Mouse (Mus musculus): ENCODE data around the gene Ldlrad1. TPM values are rescaled to one million over a fixed set of nuclear protein-coding genes. Genes with fewer than 3 reads are reported as not detected.

The Ldlrad1 gene
- polyA plus RNA-seq, 1 experiment from 2014 or later, result not detected

DNA sequence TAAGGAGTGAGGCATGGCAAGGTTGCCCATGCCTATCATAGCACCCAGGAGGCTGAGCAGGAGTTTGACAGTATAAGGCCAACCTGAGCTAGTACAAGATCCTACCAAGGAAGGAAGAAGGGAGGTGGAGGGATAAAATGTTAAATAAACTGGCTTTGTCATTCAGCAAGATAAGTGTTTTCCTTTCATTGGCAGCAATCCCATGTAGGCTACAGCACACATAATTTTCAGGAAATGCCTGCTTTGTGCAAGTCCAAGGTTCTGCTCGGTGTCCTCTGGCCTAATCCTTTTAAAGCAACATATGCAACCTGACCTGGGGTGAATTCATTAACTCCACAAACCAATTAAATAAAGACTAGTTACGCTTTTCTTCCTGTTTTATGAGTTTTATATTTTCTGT lies 36.4 kb downstream of the Ldlrad1 start:
- 44% methylated on average over 2 of the region's 2 CpGs for WGBS
- Histone ChIP-seq H3K4me1 (ENCODE audit: insufficient read depth) (peaks cover 7% of the 10 kb centered on the region; the same call in 1 of the 2 replicates), H3K9me3 (ENCODE audit: low read depth, low read length) (no peaks in the 10 kb centered on the region), H3K36me3 (ENCODE audit: insufficient read depth) (peaks cover 24% of the 10 kb centered on the region), H3K27ac (ENCODE audit: low read depth) (peak overlapping the region; percentile 58; the same call in 1 of the 2 replicates), H3K9ac (no peak overlapping the region; the same call in 1 of the 2 replicates), H3K27me3 (ENCODE audit: insufficient read depth, low read length) (no peaks in the 10 kb centered on the region), H3K4me3 (ENCODE audit: low read depth, low read length) (no peak overlapping the region), H3K4me2 (no peak overlapping the region)
- peak; percentile 73 for DNase-seq
- no peak for ATAC-seq (ENCODE audit: insufficient read depth)
- TF ChIP-seq CTCF (IDR thresholded peaks at IDR 0.05; ENCODE audit: low read depth), result no peak

DNA sequence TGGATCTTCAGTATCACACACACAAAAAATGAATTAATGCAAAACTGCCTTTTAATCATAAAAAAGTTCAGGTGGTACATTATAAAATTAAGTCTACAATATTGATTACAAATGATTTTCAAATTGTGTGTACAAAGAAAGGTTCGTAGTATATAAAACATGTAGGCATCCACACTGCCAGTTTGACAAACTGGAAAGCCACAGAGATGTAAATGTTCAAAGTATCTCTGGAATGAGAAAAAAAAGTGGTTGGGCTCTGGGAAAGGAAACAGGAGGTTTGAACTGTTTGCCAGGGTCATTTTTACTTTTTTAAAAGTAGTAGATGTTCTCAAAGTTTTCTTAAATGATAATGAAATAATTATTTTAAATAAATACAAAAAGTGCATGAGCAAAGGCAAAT lies 37.1 kb downstream of the Ldlrad1 start:
- DNase-seq (peak; percentile 53), ATAC-seq (ENCODE audit: insufficient read depth) (no peak)
- Histone ChIP-seq H3K9me3 (ENCODE audit: low read depth, low read length) (no peaks in the 10 kb centered on the region), H3K27me3 (ENCODE audit: insufficient read depth, low read length) (no peaks in the 10 kb centered on the region), H3K36me3 (ENCODE audit: insufficient read depth) (peaks cover 19% of the 10 kb centered on the region), H3K4me2 (no peak overlapping the region), H3K27ac (ENCODE audit: low read depth) (peak overlapping the region; percentile 58; the same call in 1 of the 2 replicates), H3K9ac (no peak overlapping the region), H3K4me3 (ENCODE audit: low read depth, low read length) (no peak overlapping the region), H3K4me1 (ENCODE audit: insufficient read depth) (peaks cover 7% of the 10 kb centered on the region; the same call in 1 of the 2 replicates)
- TF ChIP-seq CTCF (IDR thresholded peaks at IDR 0.05; ENCODE audit: low read depth), result no peak
- WGBS, result 40% methylated on average over 1 of the region's 1 CpGs

DNA sequence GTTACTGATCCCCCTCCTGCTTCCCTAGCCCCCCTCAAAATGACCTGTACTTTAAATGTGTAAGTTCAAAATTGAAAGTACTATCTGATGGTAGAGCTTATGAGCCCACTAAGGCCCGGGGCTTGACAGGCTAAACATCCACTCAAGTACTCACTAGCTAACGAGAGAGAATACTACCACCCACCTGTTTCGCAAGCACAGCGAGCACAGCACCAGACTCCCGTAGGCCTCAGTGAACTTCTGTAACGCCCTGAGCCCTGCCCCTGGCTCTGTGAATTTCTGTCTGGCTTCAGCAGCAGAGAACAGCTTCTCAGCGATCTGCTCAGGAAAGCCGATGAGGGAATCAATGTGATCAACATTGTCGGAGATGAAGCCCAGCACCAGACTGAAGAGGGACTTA lies 38.1 kb downstream of the Ldlrad1 start:
- Histone ChIP-seq H3K27ac (ENCODE audit: low read depth) (no peak overlapping the region), H3K4me3 (ENCODE audit: low read depth, low read length) (no peak overlapping the region), H3K4me2 (no peak overlapping the region), H3K9me3 (ENCODE audit: low read depth, low read length) (no peaks in the 10 kb centered on the region), H3K27me3 (ENCODE audit: insufficient read depth, low read length) (no peaks in the 10 kb centered on the region), H3K36me3 (ENCODE audit: insufficient read depth) (peaks cover 18% of the 10 kb centered on the region), H3K4me1 (ENCODE audit: insufficient read depth) (peaks cover 7% of the 10 kb centered on the region), H3K9ac (no peak overlapping the region)
- 65% methylated on average over 9 of the region's 9 CpGs for WGBS
- DNase-seq (no peak), ATAC-seq (ENCODE audit: insufficient read depth) (no peak)
- no peak for TF ChIP-seq CTCF (IDR thresholded peaks at IDR 0.05; ENCODE audit: low read depth)

DNA sequence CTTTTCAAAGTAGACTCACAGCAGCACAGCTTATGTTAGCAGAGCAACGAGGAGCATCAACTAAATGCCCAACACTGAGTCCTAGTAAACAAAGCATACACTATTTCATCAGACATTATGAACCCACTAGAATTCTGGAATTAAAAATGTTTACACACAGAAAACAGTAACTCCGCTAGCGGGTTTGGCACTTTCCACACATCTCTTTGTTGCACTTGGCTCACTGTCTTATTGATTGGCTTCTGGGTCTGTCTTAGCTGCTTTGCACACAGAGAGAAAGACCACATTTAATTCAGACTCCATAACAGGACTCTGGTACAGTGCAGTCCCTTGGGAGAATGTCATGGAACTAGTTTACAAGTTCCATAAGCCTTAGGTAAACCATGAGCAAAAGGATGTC lies 39.1 kb downstream of the Ldlrad1 start:
- peak overlapping the region; percentile 15; the same call in 1 of the 2 replicates for H3K27ac ChIP-seq (ENCODE audit: low read depth)
- H3K4me2 ChIP-seq, result no peak overlapping the region
- WGBS, result 72% methylated on average over 3 of the region's 3 CpGs
- H3K9me3 ChIP-seq (ENCODE audit: low read depth, low read length), result no peaks in the 10 kb centered on the region
- H3K4me1 ChIP-seq (ENCODE audit: insufficient read depth), result peaks cover 7% of the 10 kb centered on the region
- no peak for TF ChIP-seq CTCF (IDR thresholded peaks at IDR 0.05; ENCODE audit: low read depth)
- H3K9ac ChIP-seq, result no peak overlapping the region
- no peak overlapping the region for H3K4me3 ChIP-seq (ENCODE audit: low read depth, low read length)
- ATAC-seq (ENCODE audit: insufficient read depth), result no peak
- peaks cover 11% of the 10 kb centered on the region for H3K36me3 ChIP-seq (ENCODE audit: insufficient read depth)
- no peaks in the 10 kb centered on the region for H3K27me3 ChIP-seq (ENCODE audit: insufficient read depth, low read length)
- DNase-seq, result no peak

DNA sequence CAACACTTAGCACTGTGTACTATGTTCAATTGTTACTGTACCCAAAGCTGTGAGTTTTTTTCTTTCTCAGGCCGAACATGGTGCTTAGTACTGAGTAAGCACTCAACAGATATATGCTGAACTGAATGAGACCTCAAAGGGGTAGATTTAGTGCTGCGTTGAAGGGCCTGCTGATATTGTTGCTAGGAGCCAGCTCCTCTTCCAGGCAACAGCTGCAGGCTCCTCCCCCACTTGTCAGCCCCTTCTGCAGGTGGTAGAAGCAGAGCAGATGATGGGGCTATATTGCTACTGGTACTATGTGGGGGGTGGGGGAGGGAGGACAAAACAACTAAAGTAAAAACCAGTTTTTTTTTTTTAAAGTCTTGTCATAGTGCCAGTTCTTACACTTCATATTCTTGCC lies 40.5 kb downstream of the Ldlrad1 start:
- H3K4me2 ChIP-seq, result no peak overlapping the region
- H3K4me3 ChIP-seq (ENCODE audit: low read depth, low read length), result no peak overlapping the region
- H3K9ac ChIP-seq, result no peak overlapping the region
- H3K9me3 ChIP-seq (ENCODE audit: low read depth, low read length), result no peaks in the 10 kb centered on the region
- peaks cover 7% of the 10 kb centered on the region for H3K4me1 ChIP-seq (ENCODE audit: insufficient read depth)
- DNase-seq (peak; percentile 34), ATAC-seq (ENCODE audit: insufficient read depth) (no peak)
- no peak for TF ChIP-seq CTCF (IDR thresholded peaks at IDR 0.05; ENCODE audit: low read depth)
- no peaks in the 10 kb centered on the region for H3K36me3 ChIP-seq (ENCODE audit: insufficient read depth)
- H3K27ac ChIP-seq (ENCODE audit: low read depth), result no peak overlapping the region
- H3K27me3 ChIP-seq (ENCODE audit: insufficient read depth, low read length), result no peaks in the 10 kb centered on the region
- WGBS, result 27% methylated on average over 2 of the region's 2 CpGs

DNA sequence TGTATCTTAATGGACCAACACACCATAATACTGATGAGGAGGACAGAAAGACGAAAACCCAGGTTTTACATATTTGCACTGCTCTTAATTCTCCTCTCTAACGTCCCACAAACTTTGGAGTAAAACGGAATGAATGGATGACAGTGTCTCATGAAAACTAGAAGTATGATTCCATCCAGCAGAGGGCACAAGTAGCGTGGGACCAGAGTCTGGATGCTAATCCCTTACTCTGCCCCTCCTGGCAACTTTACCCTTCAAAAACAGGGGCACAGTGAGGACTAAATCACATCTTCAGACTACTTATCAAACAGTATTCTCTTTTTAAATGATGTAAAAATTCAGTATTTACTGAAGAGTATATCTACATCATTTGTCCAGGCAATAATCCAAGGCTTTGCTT lies 41.5 kb downstream of the Ldlrad1 start:
- Histone ChIP-seq H3K9me3 (ENCODE audit: low read depth, low read length) (no peaks in the 10 kb centered on the region), H3K4me3 (ENCODE audit: low read depth, low read length) (no peak overlapping the region), H3K9ac (no peak overlapping the region), H3K4me1 (ENCODE audit: insufficient read depth) (peaks cover 3% of the 10 kb centered on the region), H3K36me3 (ENCODE audit: insufficient read depth) (no peaks in the 10 kb centered on the region), H3K4me2 (no peak overlapping the region), H3K27ac (ENCODE audit: low read depth) (no peak overlapping the region), H3K27me3 (ENCODE audit: insufficient read depth, low read length) (no peaks in the 10 kb centered on the region)
- DNase-seq (peak; percentile 85), ATAC-seq (ENCODE audit: insufficient read depth) (no peak)
- peak; percentile 80 for TF ChIP-seq CTCF (IDR thresholded peaks at IDR 0.05; ENCODE audit: low read depth)
- 15% methylated on average over 4 of the region's 4 CpGs for WGBS

DNA sequence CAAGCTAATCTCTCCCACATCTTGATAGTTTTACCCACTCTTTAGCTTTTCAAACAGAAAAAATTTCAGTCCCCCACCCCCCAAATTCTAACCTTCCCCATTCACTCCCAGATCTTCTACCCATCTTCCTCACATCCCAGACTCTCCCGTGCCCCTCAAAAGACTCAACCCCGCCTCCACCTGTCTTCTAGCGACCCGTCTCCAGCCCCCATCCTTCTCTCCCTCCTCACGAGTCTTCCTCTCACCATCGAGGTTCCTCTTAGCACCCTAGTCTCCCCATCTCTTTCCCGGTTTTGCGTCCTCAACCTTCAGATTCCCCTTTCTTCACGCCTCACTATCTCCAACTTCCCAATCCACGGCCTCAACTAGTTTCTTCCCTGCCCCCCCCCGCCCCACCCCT lies 43.5 kb downstream of the Ldlrad1 start:
- Histone ChIP-seq H3K4me3 (ENCODE audit: low read depth, low read length) (peak overlapping the region; percentile 85), H3K4me2 (peak overlapping the region; percentile 72), H3K27ac (ENCODE audit: low read depth) (peak overlapping the region; percentile 79; the same call in 1 of the 2 replicates), H3K9me3 (ENCODE audit: low read depth, low read length) (no peaks in the 10 kb centered on the region), H3K36me3 (ENCODE audit: insufficient read depth) (no peaks in the 10 kb centered on the region), H3K9ac (peak overlapping the region; percentile 67), H3K27me3 (ENCODE audit: insufficient read depth, low read length) (no peaks in the 10 kb centered on the region), H3K4me1 (ENCODE audit: insufficient read depth) (no peaks in the 10 kb centered on the region; the same call in none of the 2 replicates)
- TF ChIP-seq CTCF (IDR thresholded peaks at IDR 0.05; ENCODE audit: low read depth), result no peak
- DNase-seq, result no peak
- WGBS, result 1% methylated on average over 11 of the region's 11 CpGs
- no peak for ATAC-seq (ENCODE audit: insufficient read depth)
